Mouse (Mus musculus) urinary bladder, postnatal 4 days (tissue): Measurements from ENCODE around the gene Gm47841.

Experiments
- DNase-seq, 2 experiments: peaks; one replicate each; pipeline ENCODE4 v3.0.0; 2021 to 2022; ENCODE audit warnings: low spot score in 2 of 2

Gene Gm47841

DNA sequence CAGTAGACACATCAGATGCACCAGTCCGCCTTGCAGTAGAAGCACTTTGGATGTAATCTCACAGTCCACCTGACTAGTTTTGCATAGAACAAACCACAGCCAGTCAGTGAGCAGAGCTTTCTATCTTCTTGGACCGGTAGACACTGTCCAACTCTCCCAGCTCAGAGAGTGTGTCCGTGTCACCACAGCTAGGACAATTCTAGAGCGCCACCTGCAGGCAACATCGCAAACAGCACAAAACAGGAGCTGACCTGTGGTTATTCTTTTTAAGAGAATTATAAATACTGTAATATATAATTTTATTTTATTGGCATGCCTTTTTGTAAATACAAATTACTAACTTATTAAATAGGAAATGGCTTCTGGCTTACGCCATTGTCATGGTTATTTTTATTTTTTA is 4.6 kb downstream of the Gm47841 start:
- DNase-seq: no peak

DNA sequence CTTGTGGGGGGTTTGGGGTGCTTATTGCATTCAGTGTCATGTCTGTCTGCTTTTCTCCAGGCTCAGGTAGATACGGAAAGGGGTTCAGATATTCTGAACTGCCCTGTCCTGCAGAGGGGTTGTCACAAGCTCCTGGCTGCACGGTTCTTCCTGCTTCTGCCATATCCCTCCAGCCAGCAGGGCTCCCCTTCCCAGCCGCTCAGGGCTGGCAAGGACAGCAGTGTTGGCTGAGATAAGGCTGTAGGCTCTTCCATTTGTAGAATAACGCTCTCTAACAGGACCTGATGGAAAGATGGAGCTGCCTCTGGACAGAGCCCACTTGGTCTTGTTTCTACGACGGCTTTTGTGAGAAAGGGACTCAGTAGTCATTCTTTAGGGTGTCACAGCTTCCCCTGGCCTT is 5.2 kb downstream of the Gm47841 start:
- DNase-seq: no peak

DNA sequence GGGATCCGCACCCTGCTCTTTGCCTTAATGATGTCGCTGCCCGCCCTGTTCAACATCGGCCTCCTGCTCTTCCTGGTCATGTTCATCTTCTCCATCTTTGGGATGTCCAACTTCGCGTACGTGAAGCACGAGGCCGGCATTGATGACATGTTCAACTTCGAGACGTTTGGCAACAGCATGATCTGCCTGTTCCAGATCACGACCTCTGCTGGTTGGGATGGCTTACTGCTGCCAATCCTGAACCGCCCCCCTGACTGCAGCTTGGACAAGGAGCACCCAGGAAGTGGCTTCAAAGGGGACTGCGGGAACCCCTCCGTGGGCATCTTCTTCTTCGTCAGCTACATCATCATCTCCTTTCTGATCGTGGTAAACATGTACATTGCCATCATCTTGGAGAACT is 7.5 kb downstream of the Gm47841 start:
- DNase-seq: no peak

DNA sequence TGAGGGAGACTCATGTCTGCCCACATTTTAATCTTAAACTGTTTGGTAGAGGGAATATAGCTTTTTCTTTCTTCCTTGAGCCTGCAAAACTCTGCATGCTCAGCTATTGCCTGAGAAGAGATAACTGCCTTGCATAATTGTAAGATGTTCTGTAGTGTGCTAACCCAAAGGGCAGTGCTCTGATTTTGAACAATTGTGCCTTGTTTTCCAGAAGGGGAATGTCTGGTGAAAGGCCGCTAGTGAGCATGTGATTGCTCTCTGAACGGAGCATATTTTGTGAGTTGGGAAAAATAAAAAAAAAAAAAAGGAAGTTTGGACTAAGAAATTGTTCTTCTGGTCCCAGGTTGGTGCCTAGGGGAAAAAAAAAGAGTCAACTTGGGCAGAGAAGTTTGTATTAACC is 18.2 kb downstream of the Gm47841 start:
- DNase-seq: no peak

DNA sequence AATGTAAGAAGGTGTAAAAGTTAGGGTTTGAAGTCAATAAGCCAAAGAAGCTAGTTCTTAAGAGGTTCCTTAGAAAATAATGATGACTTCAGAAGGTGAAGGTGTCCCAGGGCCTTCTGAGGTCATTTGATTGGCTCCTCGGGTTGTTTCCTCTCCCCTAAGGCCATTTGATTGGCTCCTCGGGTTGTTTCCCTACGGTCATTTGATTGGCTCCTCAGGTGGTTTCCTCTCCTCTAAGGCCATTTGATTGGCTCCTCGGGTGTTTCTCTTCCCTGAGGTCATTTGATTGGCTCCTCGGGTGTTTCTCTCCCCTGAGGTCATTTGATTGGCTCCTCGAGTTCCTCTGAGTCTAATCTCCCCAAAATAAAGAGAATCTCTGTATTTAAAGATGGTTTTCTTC is 35.8 kb downstream of the Gm47841 start:
- DNase-seq: no peak

DNA sequence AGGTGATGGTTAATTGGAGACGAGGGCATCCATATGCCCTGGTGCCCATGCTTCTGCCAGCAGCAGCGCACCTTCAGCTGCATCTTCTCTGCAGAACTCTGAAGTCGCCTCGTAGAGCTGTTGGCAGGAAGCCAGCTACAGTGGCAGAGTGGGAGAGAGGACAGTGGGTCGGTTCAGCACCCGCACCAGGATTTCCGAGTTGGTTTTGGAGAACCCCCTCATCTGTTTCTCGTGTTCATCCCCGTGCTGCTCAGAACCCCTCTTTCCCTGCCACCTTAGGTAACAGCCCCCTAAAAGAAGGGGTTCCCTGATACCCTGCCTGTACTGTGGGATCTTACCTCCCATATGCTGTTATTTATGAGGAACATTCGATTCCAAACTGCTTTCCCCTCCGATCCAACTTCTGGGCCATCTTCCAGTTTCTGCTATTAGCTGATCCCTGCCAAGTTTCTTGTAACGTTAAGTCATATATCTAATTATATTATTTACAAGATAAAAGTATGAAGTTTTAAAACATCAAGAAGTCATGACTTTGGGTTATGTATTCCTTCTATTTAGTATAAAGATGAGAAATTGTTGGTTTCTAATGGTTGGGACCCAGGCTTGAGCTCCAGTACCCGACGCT is 38.7 kb downstream of the Gm47841 start:
- no peak for DNase-seq

DNA sequence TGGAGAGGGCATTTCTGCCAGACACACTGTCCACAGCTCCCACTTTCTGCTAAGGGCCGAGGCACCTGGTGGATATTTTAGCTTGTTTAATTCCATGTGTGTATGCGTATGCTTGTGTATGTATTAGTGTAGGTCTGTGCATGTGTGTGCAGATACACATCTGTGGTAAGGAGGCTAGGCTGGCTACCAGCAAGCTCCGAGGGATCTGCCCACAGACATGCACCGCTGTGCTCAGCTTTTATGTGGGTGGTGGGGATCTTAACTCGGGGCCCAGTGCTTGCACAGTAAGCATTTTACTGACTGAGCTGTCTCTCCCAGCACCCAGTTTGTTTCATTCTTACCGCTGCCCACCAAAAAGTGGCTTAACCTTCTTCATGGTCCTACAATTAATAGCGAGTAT is 40.0 kb downstream of the Gm47841 start:
- no peak for DNase-seq

DNA sequence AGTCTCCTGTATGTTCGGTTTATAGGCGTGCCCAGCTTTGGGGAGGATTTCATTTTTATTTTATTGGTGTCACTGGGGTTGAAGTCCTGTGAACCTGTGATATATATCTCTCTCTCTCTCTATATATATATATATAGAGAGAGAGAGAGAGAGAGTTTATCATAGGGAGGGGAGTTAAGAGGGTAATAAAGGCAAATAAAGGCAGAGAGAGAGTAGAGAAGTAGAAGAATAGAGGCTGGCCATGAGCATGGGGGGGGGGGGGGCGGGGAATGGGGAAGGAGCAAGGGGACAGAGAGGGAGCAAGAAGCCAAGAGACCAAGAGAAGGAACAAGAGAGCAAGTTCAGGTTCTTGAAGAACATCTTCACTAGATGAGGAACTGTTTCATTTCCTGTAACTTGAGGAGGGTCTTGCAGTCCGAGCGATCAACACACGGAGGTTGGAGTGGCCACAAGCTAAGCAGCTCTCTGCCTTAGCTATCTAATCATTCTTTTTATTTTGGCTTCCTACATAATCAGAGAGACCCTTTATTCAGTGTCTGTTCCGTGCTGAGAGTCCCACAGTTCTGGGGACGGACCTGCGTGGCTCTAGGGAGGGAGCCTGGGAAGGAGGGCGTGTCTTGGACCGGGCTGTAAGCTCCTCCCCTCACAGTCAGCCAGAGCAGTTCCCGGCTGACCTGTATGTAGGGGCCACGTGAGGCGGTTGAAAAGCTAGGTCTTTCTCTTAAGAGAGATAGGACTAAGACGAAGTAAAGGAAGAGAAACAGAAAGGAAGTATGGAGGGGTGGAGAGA is 40.8 kb downstream of the Gm47841 start:
- no peak for DNase-seq

DNA sequence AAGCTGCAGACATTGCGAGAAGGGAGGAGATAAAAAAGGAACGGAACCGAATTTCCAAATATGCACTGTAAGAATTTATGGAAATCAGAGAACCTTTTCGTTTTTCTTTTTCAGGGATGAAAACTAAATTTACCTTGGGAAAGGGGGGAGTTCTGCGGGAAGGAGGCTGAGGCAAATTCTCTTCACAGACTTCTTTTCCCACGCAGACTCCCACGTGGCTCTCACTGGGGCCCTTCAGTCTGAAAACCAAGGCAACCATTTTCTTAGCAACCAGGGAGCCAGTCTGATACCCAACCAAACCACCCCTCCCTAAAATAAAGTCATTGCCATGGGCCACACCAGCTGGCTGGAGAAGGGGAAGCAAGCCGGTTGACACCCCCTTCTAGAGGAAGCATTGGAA is 41.5 kb downstream of the Gm47841 start:
- no peak for DNase-seq

DNA sequence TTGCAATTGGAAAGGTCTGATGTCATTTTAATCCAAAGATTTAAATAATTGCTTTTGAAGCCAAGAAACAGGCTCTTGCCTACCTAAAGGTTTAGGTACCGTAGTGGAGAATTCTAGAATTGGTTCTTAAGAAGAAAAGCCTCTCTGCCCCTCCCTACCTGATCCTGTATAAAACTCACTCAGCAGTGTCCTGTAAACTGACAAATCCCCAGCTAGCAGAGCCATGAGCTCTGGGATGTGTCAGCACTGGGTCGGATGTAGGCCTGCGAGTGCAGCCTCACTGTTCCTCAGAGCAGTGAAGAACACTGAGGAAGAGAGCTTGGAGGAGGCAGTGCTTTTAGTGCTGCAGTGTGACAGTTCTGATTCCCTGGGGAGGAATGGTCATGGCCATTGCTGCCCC is 42.7 kb downstream of the Gm47841 start:
- DNase-seq: no peak

DNA sequence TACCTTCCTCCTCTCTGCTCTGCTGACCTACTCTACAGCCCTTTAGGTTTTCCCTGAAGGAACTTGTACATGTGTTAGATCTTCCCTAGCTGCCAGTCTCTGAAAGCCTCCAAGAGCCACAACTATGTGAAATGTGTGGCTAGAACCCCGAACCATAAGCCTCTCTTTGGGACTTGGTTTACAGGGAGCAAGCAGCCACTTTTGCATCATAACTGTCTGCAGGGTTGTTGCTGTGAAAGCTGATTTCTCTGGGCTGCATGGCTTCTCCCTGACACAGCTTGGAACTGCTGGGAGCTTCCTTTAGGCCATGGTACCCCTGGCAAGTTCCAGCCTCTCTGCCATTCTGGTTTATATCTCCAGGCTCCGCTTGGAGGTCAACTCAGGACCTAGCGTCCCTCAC is 44.7 kb downstream of the Gm47841 start:
- no peak for DNase-seq

DNA sequence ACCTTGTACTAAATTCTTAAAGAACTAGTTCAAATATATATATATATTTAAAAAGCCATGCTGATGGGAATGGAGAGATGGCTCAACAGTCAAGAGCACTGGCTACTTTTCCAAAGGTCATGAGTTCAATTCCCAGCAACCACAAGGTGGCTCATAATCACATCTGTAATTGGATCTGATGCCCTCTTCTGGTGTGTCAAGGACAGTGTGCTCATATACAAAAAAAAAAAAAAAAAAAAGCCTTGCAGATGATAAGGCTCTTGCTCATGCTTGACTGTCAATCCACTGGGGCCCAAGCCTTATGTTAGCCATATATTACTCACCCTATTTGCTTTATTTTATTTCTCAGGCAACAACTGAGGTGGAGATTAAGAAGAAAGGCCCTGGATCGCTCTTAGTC is 45.5 kb downstream of the Gm47841 start:
- no peak for DNase-seq

DNA sequence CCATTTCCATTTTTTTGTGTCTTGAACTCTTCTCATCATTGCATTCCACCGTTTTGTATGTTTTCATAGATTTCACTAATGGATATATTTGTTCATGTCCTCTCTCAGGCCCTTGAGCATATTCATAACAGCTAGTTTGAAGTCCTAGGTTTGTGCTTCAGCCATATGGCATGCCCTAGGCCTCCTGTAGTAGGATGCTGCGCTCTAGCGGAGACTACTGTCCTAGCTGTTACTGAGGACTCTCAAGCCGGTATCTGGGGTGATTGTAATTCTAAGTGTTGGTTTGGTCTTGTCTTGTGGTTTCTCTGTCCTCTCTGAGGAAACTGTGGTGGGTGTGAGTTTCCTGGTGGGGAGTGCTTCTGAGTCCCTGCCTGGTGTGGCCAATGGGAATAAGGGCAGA is 50.1 kb downstream of the Gm47841 start:
- no peak for DNase-seq
